Mouse (Mus musculus): ENCODE measurements at regions not wholly inside any gene's neighbourhood (a gene's known extent, or its start where the extent isn't known, plus 50 kb on each side); places are given as distances from the start of the nearest gene placed in this dataset.

GRCm38 (mm10) chr6:49591632-49592000, 196.2 kb downstream of the Stk31 start:
- TF ChIP-seq CTCF (IDR thresholded peaks at IDR 0.05) (no peak), EP300 (IDR thresholded peaks at IDR 0.05) (no peak)

Measured in lung, postnatal 0 days (tissue).